In the genomic region with DNA sequence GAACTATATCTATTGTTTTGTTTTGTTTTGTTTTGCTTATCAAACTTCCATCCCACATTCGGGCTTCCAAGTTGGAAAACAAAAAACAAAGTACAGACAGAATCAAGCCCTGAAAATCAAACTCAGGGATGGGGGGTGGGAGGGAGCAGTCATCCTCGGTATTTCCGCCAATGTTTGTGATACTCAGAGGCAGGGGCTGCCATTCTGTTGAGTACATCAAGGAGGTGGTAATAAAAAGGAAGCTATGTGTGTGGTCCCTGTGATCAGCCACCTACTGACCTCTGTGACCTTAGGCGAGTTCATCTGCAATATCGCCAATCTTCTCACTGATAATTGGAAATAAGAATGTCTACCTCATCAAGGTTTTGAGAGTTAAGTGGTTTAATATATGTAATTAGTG, we compare ENCODE assay signal across 8 mouse cellular contexts. TPM values are rescaled to one million over a fixed set of nuclear protein-coding genes. Genes with fewer than 3 reads are reported as not detected.
DNase-seq lines count a peak whose midpoint lies in the region; ATAC-seq and TF ChIP-seq lines count a peak whose summit lies in the region.

No protein-coding gene starts in this region.

- peak overlapping the region; percentile 94; the same call in 1 of the 2 replicates for H3K27ac ChIP-seq in forebrain, embryonic 10.5 days
- no peak overlapping the region for H3K27ac ChIP-seq in liver, embryonic 11.5 days (ENCODE audit: low read depth, low read length)
- no peak overlapping the region for H3K27ac ChIP-seq in stomach, postnatal 0 days (replicated peaks)

- peaks cover 23% of the 10 kb centered on the region for H3K4me1 ChIP-seq in forebrain, embryonic 10.5 days
- H3K4me1 ChIP-seq in liver, embryonic 11.5 days (replicated peaks; ENCODE audit: control insufficient read depth, insufficient read depth, low read length) = 0 out of 2 replicates have a peak, but pooled peaks cover 3% of the 10 kb centered on the region
- no peaks in the 10 kb centered on the region for H3K4me1 ChIP-seq in stomach, postnatal 0 days (replicated peaks; ENCODE audit: control insufficient read depth, insufficient read depth)

- H3K27me3 ChIP-seq in forebrain, embryonic 10.5 days (ENCODE audit: poor library complexity, severe bottlenecking) = no peaks in the 10 kb centered on the region
- no peaks in the 10 kb centered on the region for H3K27me3 ChIP-seq in liver, embryonic 11.5 days (replicated peaks; ENCODE audit: control insufficient read depth, insufficient read depth, low read length)
- no peaks in the 10 kb centered on the region for H3K27me3 ChIP-seq in stomach, postnatal 0 days (ENCODE audit: control insufficient read depth, insufficient read depth, low read length)

- peak overlapping the region; percentile 79; the same call in 1 of the 2 replicates for H3K9ac ChIP-seq in liver, embryonic 11.5 days (ENCODE audit: low read depth, low read length)
- H3K9ac ChIP-seq in stomach, postnatal 0 days (ENCODE audit: low read length) = no peak overlapping the region

- H3K36me3 ChIP-seq in forebrain, embryonic 10.5 days (replicated peaks) = peaks cover 7% of the 10 kb centered on the region
- no peaks in the 10 kb centered on the region for H3K36me3 ChIP-seq in liver, embryonic 11.5 days (ENCODE audit: control insufficient read depth, insufficient read depth, low read length)
- H3K36me3 ChIP-seq in stomach, postnatal 0 days (ENCODE audit: control insufficient read depth, insufficient read depth, low read length) = no peaks in the 10 kb centered on the region

- peak overlapping the region; percentile 93 for H3K4me3 ChIP-seq in forebrain, embryonic 10.5 days
- H3K4me3 ChIP-seq in liver, embryonic 11.5 days (ENCODE audit: low read depth, low read length) = peak overlapping the region; percentile 75
- peak overlapping the region; percentile 75 for H3K4me3 ChIP-seq in stomach, postnatal 0 days (ENCODE audit: low read depth, low read length)

- TF ChIP-seq EP300 in stomach, postnatal 0 days (optimal IDR thresholded peaks at IDR 0.05) = no peak

- 37% methylated on average over 5 of the region's 5 CpGs for WGBS in forebrain, embryonic 10.5 days
- WGBS in liver, embryonic 11.5 days = 19% methylated on average over 5 of the region's 5 CpGs
- 22% methylated on average over 5 of the region's 5 CpGs for WGBS in stomach, postnatal 0 days

- no peak for TF ChIP-seq CTCF in stomach, postnatal 0 days (IDR thresholded peaks at IDR 0.05; ENCODE audit: low read depth)

- peak; percentile 41 for DNase-seq in cerebellum, adult 9-11 months
- no peak for DNase-seq in cerebellum, adult 11 months
- DNase-seq in 3T3-L1 (ENCODE audit: low read depth, low spot score) = peak; percentile 28
- no peak for DNase-seq in forebrain, embryonic 10.5 days (ENCODE audit: extremely low spot score, low spot score)
- DNase-seq in liver, embryonic 11.5 days (ENCODE audit: low spot score) = no peak
- DNase-seq in stomach, postnatal 0 days (ENCODE audit: low spot score) = no peak
- no peak for DNase-seq in left cerebral cortex, adult 18-20 months (ENCODE audit: low spot score in 2 of 2)
- no peak for DNase-seq in thymus, postnatal 10 days (ENCODE audit: low spot score in 2 of 2)

- no peak for ATAC-seq in liver, embryonic 11.5 days (replicated peaks; ENCODE audit: low FRiP score)
- no peak for ATAC-seq in stomach, postnatal 0 days (ENCODE audit: low FRiP score, low TSS enrichment)

- peak overlapping the region; percentile 79 for H3K4me2 ChIP-seq in liver, embryonic 11.5 days
- peak overlapping the region; percentile 98 for H3K4me2 ChIP-seq in stomach, postnatal 0 days (replicated peaks; ENCODE audit: low read depth)

- H3K9me3 ChIP-seq in forebrain, embryonic 10.5 days = no peaks in the 10 kb centered on the region
- H3K9me3 ChIP-seq in liver, embryonic 11.5 days (ENCODE audit: control insufficient read depth, low read length) = no peaks in the 10 kb centered on the region
- H3K9me3 ChIP-seq in stomach, postnatal 0 days (ENCODE audit: control insufficient read depth, low read length) = no peaks in the 10 kb centered on the region

RNA-seq across cellular contexts. Expression of a gene that starts 0.3 kb away (rescaled TPM):
- 41.5 and 43.0 TPM in 2 replicates for polyA plus RNA-seq in forebrain, embryonic 10.5 days (2016; fragmentation: Nextera tagmentation; extraction: Ambion mirVana)
- polyA plus RNA-seq in liver, embryonic 11.5 days (2014; fragmentation: Nextera tagmentation; extraction: Ambion mirVana) = 16.2 and 17.1 TPM in 2 replicates
- 13.5 and 14.4 TPM in 2 replicates for polyA plus RNA-seq in stomach, postnatal 0 days (2015; fragmentation: Nextera tagmentation; extraction: Ambion mirVana)
- total RNA-seq in left cerebral cortex, adult 18-20 months (2021) = 10 to 100 TPM; 43.3 to 44.8 TPM

RNA-seq across cellular contexts. Expression of a gene that starts 21.5 kb away (rescaled TPM):
- not detected in 2 replicates for polyA plus RNA-seq in forebrain, embryonic 10.5 days (2016; fragmentation: Nextera tagmentation; extraction: Ambion mirVana)
- not detected in 2 replicates for polyA plus RNA-seq in liver, embryonic 11.5 days (2014; fragmentation: Nextera tagmentation; extraction: Ambion mirVana)
- not detected in 2 replicates for polyA plus RNA-seq in stomach, postnatal 0 days (2015; fragmentation: Nextera tagmentation; extraction: Ambion mirVana)
- not detected for total RNA-seq in left cerebral cortex, adult 18-20 months (2021)

RNA-seq across cellular contexts. Expression of a gene that starts 35.2 kb away (rescaled TPM):
- not detected in 2 replicates for polyA plus RNA-seq in forebrain, embryonic 10.5 days (2016; fragmentation: Nextera tagmentation; extraction: Ambion mirVana)
- polyA plus RNA-seq in liver, embryonic 11.5 days (2014; fragmentation: Nextera tagmentation; extraction: Ambion mirVana) = 0.06 TPM in 1 of 2 replicates, not detected in the other
- polyA plus RNA-seq in stomach, postnatal 0 days (2015; fragmentation: Nextera tagmentation; extraction: Ambion mirVana) = 0.08 and 0.10 TPM in 2 replicates
- under 1 TPM; 0.19 to 0.26 TPM for total RNA-seq in left cerebral cortex, adult 18-20 months (2021)

RNA-seq across cellular contexts. Expression of a gene that starts 54.2 kb away (rescaled TPM):
- polyA plus RNA-seq in forebrain, embryonic 10.5 days (2016; fragmentation: Nextera tagmentation; extraction: Ambion mirVana) = 0.07 TPM in 1 of 2 replicates, not detected in the other
- 0.08 and 0.16 TPM in 2 replicates for polyA plus RNA-seq in liver, embryonic 11.5 days (2014; fragmentation: Nextera tagmentation; extraction: Ambion mirVana)
- 0.02 TPM in 1 of 2 replicates, not detected in the other for polyA plus RNA-seq in stomach, postnatal 0 days (2015; fragmentation: Nextera tagmentation; extraction: Ambion mirVana)
- under 1 TPM; 0.14 TPM for total RNA-seq in left cerebral cortex, adult 18-20 months (2021)

Comparison
In these comparisons a context has a peak if more than half of its experiments do, and no peak if none do; other contexts are left out.
1. DNase-seq: peak in cerebellum, adult 9-11 months (single experiment) and 3T3-L1 (single experiment); none in cerebellum, adult 11 months (single experiment), forebrain, embryonic 10.5 days (single experiment), liver, embryonic 11.5 days (single experiment), stomach, postnatal 0 days (single experiment), left cerebral cortex, adult 18-20 months (0 of 2) and thymus, postnatal 10 days (0 of 2).
2. Peak in every context shown above with its lines, with median percentiles within 50 percentile points of each other: H3K4me3 ChIP-seq.